Mouse (Mus musculus): ENCODE data around the gene Vti1a. TPM values are rescaled to one million over a fixed set of nuclear protein-coding genes. Genes with fewer than 3 reads are reported as not detected.

The Vti1a gene
- polyA plus RNA-seq, 1 experiment from 2014 or later, result 33.4 TPM

DNA sequence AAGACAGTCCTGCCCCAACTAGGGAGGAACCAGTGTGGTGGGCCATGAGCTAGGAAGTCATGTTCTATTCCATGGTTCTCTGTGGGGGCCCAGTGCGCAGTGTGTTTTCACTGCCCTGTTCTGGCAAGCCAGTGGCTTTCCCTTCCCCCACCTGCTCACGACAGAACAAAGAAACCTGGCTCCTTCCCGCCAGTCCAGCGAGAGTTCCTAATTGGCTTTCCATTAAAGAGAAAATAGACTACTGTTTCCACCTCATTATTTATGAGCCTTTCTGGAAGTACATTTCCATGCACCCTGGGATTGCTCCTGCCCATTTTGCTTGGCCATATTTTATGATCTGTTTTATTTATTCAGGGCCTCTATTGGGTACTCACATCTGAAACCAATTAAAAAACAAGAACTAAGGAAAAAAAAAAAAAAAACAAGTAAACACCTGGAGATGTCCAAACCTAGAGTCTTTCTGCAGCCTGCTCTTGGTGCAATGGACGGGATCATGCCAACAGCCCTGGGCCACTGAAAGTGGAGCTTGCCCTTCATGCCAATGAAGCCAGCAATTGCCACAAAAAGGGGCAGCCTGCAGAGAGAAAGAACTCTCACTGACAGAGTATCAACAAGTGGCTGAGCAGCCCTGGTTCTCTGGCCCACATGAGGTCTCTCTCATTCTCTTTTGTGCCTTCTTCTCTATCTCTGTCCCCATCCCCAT, 346.6 kb downstream of the Vti1a start:
- Histone ChIP-seq H3K27ac (peak overlapping the region; percentile 89), H3K4me1 (replicated peaks) (peaks cover 33% of the 10 kb centered on the region), H3K9me3 (no peaks in the 10 kb centered on the region), H3K27me3 (peaks cover 47% of the 10 kb centered on the region), H3K4me2 (0 out of 2 replicates have a peak overlapping the region, but pooled peaks have one; percentile 4), H3K4me3 (replicated peaks) (no peak overlapping the region), H3K36me3 (no peaks in the 10 kb centered on the region), H3K9ac (replicated peaks) (no peak overlapping the region)
- WGBS, result 11% methylated on average over 5 of the region's 5 CpGs
- peak; percentile 91 for ATAC-seq (ENCODE audit: insufficient number of reproducible peaks, insufficient read depth, low FRiP score, low TSS enrichment, low read depth)

DNA sequence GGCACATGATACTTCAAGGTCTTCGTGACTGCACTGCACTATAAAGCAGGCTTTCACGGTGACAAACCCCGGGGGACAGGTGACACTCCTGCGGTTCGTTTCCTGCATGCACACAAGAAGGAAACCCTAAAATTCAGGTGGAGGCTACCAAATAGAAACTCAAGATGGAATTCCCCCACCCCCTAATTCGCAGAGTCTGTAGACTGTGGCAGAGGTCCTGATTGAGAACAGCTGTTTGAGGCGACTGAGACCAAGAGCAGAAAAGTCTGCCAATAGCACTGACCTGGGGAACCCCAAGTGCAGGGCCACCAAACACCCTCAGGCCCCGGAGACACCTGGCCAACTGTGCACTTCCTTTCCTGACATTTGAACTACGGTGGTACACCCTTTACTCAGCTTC, 351.7 kb downstream of the Vti1a start:
- WGBS, result 17% methylated on average over 9 of the region's 9 CpGs
- H3K27me3 ChIP-seq, result peaks cover 23% of the 10 kb centered on the region
- peak overlapping the region; percentile 8; the same call in 1 of the 2 replicates for H3K4me2 ChIP-seq
- H3K36me3 ChIP-seq, result no peaks in the 10 kb centered on the region
- ATAC-seq (ENCODE audit: insufficient number of reproducible peaks, insufficient read depth, low FRiP score, low TSS enrichment, low read depth), result no peak
- peaks cover 38% of the 10 kb centered on the region for H3K4me1 ChIP-seq (replicated peaks)
- no peak overlapping the region for H3K9ac ChIP-seq (replicated peaks)
- H3K27ac ChIP-seq, result peak overlapping the region; percentile 78
- no peak overlapping the region for H3K4me3 ChIP-seq (replicated peaks)
- H3K9me3 ChIP-seq, result no peaks in the 10 kb centered on the region

DNA sequence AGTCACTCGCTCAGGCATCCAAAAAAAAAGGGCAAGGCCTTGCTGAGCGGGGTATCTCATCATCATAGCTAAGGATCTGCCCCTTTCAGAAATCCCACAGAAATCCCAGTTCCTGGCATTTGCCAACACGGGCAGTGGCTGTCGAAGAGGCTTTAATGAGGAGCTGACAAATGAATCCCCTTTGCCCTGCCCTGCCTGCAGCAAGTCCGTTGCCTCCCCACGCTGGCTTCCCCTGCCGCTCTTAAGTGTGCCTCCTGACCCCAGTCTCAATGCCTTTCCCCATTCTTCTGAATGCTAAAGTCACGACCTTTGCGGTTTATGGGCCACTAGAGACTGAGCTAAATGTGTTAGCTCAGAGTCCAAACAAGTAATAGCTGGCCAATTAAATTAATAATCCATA, 352.8 kb downstream of the Vti1a start:
- Histone ChIP-seq H3K9me3 (no peaks in the 10 kb centered on the region), H3K27ac (no peak overlapping the region), H3K27me3 (peaks cover 15% of the 10 kb centered on the region), H3K4me3 (replicated peaks) (no peak overlapping the region), H3K36me3 (no peaks in the 10 kb centered on the region), H3K4me1 (replicated peaks) (peaks cover 27% of the 10 kb centered on the region), H3K9ac (replicated peaks) (no peak overlapping the region), H3K4me2 (no peak overlapping the region)
- peak; percentile 40; the same call in 1 of the 2 replicates for ATAC-seq (ENCODE audit: insufficient number of reproducible peaks, insufficient read depth, low FRiP score, low TSS enrichment, low read depth)
- WGBS, result 24% methylated on average over 9 of the region's 9 CpGs

Other genes with a start within 250 kb of the Vti1a start
- gene Gpam, start 189.1 kb upstream of the Vti1a start, polyA plus RNA-seq (2016; fragmentation: Nextera tagmentation; extraction: Ambion mirVana), result 18.2 and 20.4 TPM in 2 replicates
- gene Tectb, start 135.6 kb upstream of the Vti1a start, polyA plus RNA-seq (2016; fragmentation: Nextera tagmentation; extraction: Ambion mirVana), result not detected in 2 replicates
- gene Gucy2g, start 75.1 kb upstream of the Vti1a start, polyA plus RNA-seq (2016; fragmentation: Nextera tagmentation; extraction: Ambion mirVana), result not detected in 2 replicates
- gene Acsl5, start 64.4 kb upstream of the Vti1a start, polyA plus RNA-seq (2016; fragmentation: Nextera tagmentation; extraction: Ambion mirVana), result 18.9 and 21.2 TPM in 2 replicates
- 96.6 and 98.9 TPM in 2 replicates for gene Zdhhc6, start 263 bp upstream of the Vti1a start, polyA plus RNA-seq (2016; fragmentation: Nextera tagmentation; extraction: Ambion mirVana)